Comparison of ENCODE assay signal across 8 mouse cellular contexts in the genomic region with DNA sequence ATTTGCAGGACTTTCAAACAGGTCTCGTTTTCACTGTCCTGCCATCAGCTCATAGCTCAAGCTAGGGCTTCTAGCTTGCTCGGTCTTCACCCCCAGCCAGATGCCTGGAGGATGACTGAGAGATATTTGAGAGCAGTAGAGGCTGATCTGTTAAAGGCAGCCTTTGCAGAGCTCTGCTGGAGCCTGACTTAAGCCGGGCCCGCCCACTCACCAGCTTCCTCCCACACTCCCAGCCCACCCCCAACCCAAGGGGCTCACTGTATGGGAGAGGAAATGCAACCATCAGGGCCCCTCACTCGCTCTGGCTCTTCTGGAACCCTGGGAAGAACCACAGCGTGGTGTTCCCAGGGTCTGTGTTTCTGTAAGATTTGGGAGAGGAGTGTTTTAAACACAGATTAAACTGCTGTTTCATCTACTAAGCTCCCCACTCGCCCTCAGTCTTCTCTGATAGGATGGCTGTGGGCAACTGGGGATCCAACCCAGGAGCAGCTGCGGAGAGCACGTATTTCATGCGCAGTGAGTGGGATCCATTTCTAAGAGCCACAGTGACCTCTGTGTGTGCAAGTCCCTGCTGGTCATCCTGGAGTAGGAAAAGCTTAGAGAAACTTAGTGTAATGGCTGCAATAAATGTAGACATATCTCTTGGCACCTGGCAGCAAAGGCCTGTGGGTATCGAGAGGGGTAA.
DNase-seq lines count a peak whose midpoint lies in the region; ATAC-seq lines count a peak whose summit lies in the region.

No protein-coding gene starts in this region.

- intact Hi-C loops in gastrocnemius, postnatal 14 days (cut with DNase I; ENCODE audit: low total_unique reads): no loop called here

- peak overlapping the region; percentile 55 for H3K27ac ChIP-seq in embryonic facial prominence, embryonic 14.5 days (replicated peaks; ENCODE audit: low read depth, low read length)
- peak overlapping the region; percentile 20; the same call in 1 of the 2 replicates for H3K27ac ChIP-seq in liver, embryonic 12.5 days

- H3K27me3 ChIP-seq in embryonic facial prominence, embryonic 14.5 days (replicated peaks; ENCODE audit: control insufficient read depth, insufficient read depth, low read length): no peaks in the 10 kb centered on the region
- no peaks in the 10 kb centered on the region for H3K27me3 ChIP-seq in liver, embryonic 12.5 days (replicated peaks)

- WGBS in embryonic facial prominence, embryonic 14.5 days: 15% methylated on average over 11 of the region's 11 CpGs
- 17% methylated on average over 11 of the region's 11 CpGs for WGBS in liver, embryonic 12.5 days (ENCODE audit: insufficient replicate concordance)

- H3K4me3 ChIP-seq in embryonic facial prominence, embryonic 14.5 days (ENCODE audit: low read depth, low read length): no peak overlapping the region
- H3K4me3 ChIP-seq in liver, embryonic 12.5 days: no peak overlapping the region

- H3K9me3 ChIP-seq in embryonic facial prominence, embryonic 14.5 days (ENCODE audit: control insufficient read depth, low read length): no peaks in the 10 kb centered on the region
- no peaks in the 10 kb centered on the region for H3K9me3 ChIP-seq in liver, embryonic 12.5 days (replicated peaks)

- peak overlapping the region; percentile 45 for H3K4me2 ChIP-seq in embryonic facial prominence, embryonic 14.5 days (ENCODE audit: low read depth, low read length)
- peak overlapping the region; percentile 25; the same call in 1 of the 2 replicates for H3K4me2 ChIP-seq in liver, embryonic 12.5 days

- H3K36me3 ChIP-seq in embryonic facial prominence, embryonic 14.5 days (ENCODE audit: control insufficient read depth, insufficient read depth, low read length): no peaks in the 10 kb centered on the region
- H3K36me3 ChIP-seq in liver, embryonic 12.5 days: no peaks in the 10 kb centered on the region

- peak overlapping the region; percentile 30; the same call in 1 of the 2 replicates for H3K9ac ChIP-seq in embryonic facial prominence, embryonic 14.5 days (ENCODE audit: low read depth, low read length)
- no peak overlapping the region for H3K9ac ChIP-seq in liver, embryonic 12.5 days

- DNase-seq in kidney, postnatal 4 days: peak; percentile 35 to 54
- no peak for DNase-seq in kidney, adult 9 months
- peak; percentile 86 for DNase-seq in embryonic facial prominence, embryonic 14.5 days (ENCODE audit: low spot score)
- peak; percentile 57 to 65 for DNase-seq in thymus, postnatal 10 days (ENCODE audit: low spot score in 2 of 2)
- DNase-seq in cerebellum, adult 9-11 months: no peak
- DNase-seq in urinary bladder, postnatal 14 days (ENCODE audit: low spot score): no peak
- DNase-seq in gastrocnemius, postnatal 14 days: no peak

- peaks cover 17% of the 10 kb centered on the region; the same call in 1 of the 2 replicates for H3K4me1 ChIP-seq in embryonic facial prominence, embryonic 14.5 days (ENCODE audit: control insufficient read depth, insufficient read depth, low read length)
- H3K4me1 ChIP-seq in liver, embryonic 12.5 days: peaks cover 12% of the 10 kb centered on the region

- ATAC-seq in embryonic facial prominence, embryonic 14.5 days (ENCODE audit: low read depth): peak; percentile 92
- peak; percentile 61 for ATAC-seq in liver, embryonic 12.5 days

Comparison
In these comparisons a context has a peak if more than half of its experiments do, and no peak if none do; other contexts are left out.
1. DNase-seq: peak in kidney, postnatal 4 days (2 of 2), embryonic facial prominence, embryonic 14.5 days (single experiment) and thymus, postnatal 10 days (2 of 2); none in kidney, adult 9 months (single experiment), cerebellum, adult 9-11 months (single experiment), urinary bladder, postnatal 14 days (single experiment) and gastrocnemius, postnatal 14 days (single experiment).